Mouse (Mus musculus): Measurements from ENCODE around the gene Doc2g. TPM values are rescaled to one million over a fixed set of nuclear protein-coding genes. Genes with fewer than 3 reads are reported as not detected.
"Not testable (repeated sequence)": the region's sequence is repeated elsewhere in the genome, so short reads cannot be mapped to it uniquely, and the experiment has no call there.

The Doc2g gene
- total and polyA plus RNA-seq, 3 experiments, result 3.3 to 10.0 (median 4.7) TPM

DNA sequence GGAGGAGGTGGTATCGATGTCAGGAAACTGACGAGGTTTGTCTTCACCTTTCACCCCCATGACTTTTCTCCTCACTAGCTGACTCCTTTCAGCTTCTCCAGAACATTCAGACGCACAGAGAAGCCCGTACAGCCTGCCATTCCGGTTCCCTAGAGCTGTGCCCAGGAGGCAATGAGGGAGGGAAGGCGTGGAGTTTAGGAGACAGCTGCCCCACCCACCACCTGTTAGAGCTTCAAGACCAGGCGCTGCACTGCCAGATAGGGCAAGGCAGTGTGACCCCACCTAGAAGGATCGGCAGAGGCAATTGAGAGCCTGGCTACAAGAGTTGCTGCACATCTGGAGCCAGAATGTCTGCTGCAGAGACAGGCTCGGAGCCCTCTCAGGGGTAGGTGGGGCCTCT, 30.9 kb upstream of the Doc2g start, which contains the start of gene Aldh3b2:
Aldh3b2 (plus strand) TSS at position 100 of the 400 bp plus-strand sequence.
- H3K4me1 ChIP-seq (ENCODE audit: insufficient read depth, low read depth, low read length), result no peaks in the 10 kb centered on the region
- no peak within 1 kb of the TSS for H3K4me3 ChIP-seq (ENCODE audit: low read depth, low read length)
- peaks cover 48% of the 10 kb centered on the region for H3K27me3 ChIP-seq (ENCODE audit: insufficient read depth, low read length)
- H3K9me3 ChIP-seq (replicated peaks), result no peaks in the 10 kb centered on the region
- no peak for DNase-seq (ENCODE audit: low spot score)
- H3K36me3 ChIP-seq (replicated peaks), result no peaks in the 10 kb centered on the region
- no peak for ATAC-seq (ENCODE audit: extremely low read depth, insufficient number of reproducible peaks, low FRiP score, poor library complexity, severe bottlenecking)
- TF ChIP-seq CTCF (IDR thresholded peaks at IDR 0.05; ENCODE audit: low read depth, low read length), result no peak
- no peak for TF ChIP-seq GATA2 (IDR thresholded peaks at IDR 0.05; ENCODE audit: borderline replicate concordance, low read depth, low read length)
- TF ChIP-seq POLR2AphosphoS5 (IDR thresholded peaks at IDR 0.05; ENCODE audit: insufficient replicate concordance, low read depth, low read length), result no peak

DNA sequence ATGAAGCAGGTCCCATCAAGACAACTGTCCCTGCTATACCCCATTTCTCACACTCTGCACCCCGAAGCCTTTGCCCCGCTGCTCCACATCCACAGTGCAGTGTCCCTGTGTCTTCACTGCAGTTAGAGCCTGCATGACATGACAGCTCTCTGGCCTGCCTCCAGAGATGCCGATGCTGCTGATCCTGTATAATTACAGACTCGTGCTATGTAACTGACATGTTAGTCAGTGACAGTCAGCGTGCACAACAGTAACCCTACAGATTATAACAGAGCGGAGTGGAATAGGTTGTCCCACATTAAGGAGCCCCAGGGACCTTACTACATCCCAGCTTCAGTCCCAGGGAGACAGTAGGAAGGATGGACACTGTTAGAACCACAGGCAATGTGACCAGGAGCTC, 28.5 kb upstream of the Doc2g start:
- not testable (repeated sequence) for H3K4me3 ChIP-seq (ENCODE audit: low read depth, low read length); ATAC-seq (ENCODE audit: extremely low read depth, insufficient number of reproducible peaks, low FRiP score, poor library complexity, severe bottlenecking); DNase-seq (ENCODE audit: low spot score); H3K9me3 ChIP-seq (replicated peaks); H3K4me1 ChIP-seq (ENCODE audit: insufficient read depth, low read depth, low read length); H3K36me3 ChIP-seq (replicated peaks)
- peaks cover 43% of the 10 kb centered on the region for H3K27me3 ChIP-seq (ENCODE audit: insufficient read depth, low read length)

DNA sequence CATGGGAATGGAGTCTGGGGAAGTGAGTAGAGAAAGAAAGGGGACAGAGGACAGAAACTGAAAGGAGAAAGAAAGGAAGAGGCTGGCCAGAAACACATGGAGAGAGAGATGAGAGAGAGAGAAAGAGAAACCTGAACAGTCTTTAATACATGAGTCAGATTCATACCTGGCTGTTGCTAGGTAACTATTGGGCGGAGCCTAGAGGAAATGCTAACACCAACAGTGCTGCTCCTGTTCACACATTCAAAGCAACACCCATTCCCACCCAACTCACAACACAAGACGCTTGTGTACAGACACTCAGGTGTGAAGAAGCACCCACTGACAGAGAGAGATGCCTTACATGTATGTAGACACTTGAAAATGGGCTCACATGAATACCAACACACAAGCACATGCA, 27.2 kb upstream of the Doc2g start:
- no peak overlapping the region for H3K4me3 ChIP-seq (ENCODE audit: low read depth, low read length)
- peaks cover 5% of the 10 kb centered on the region for H3K4me1 ChIP-seq (ENCODE audit: insufficient read depth, low read depth, low read length)
- no peak for ATAC-seq (ENCODE audit: extremely low read depth, insufficient number of reproducible peaks, low FRiP score, poor library complexity, severe bottlenecking)
- peaks cover 49% of the 10 kb centered on the region for H3K27me3 ChIP-seq (ENCODE audit: insufficient read depth, low read length)
- no peak for DNase-seq (ENCODE audit: low spot score)
- no peaks in the 10 kb centered on the region for H3K9me3 ChIP-seq (replicated peaks)
- no peaks in the 10 kb centered on the region for H3K36me3 ChIP-seq (replicated peaks)
- TF ChIP-seq TAL1 (conservative IDR thresholded peaks at IDR 0.05; ENCODE audit: low read depth, low read length) (no peak), POLR2AphosphoS5 (IDR thresholded peaks at IDR 0.05; ENCODE audit: insufficient replicate concordance, low read depth, low read length) (no peak), CTCF (IDR thresholded peaks at IDR 0.05; ENCODE audit: low read depth, low read length) (no peak), GATA1 (IDR thresholded peaks at IDR 0.05; ENCODE audit: borderline replicate concordance, low read length) (no peak), GATA2 (IDR thresholded peaks at IDR 0.05; ENCODE audit: borderline replicate concordance, low read depth, low read length) (no peak)

DNA sequence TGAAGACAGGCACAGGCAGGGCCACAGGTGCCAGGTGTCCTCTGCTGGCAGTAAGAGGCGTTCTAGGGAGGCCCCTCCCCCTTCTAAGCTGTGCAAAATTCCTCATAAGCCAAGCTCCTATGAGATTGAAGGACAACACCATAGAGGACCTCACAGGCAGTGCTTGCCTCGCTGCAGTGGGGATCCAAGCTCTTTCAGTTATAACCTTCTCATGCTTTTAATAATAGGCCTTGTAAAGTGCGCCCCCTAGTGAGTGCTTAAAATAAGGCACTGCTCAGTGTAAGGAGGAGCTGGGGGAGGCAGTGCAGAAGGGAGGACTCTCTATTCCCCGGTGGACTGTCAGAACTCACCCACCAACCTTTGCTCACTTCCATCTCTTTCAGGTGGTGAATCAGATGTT, 22.8 kb upstream of the Doc2g start:
- ATAC-seq (ENCODE audit: extremely low read depth, insufficient number of reproducible peaks, low FRiP score, poor library complexity, severe bottlenecking), result peak; percentile 45; the same call in 1 of the 2 replicates
- Histone ChIP-seq H3K4me1 (ENCODE audit: insufficient read depth, low read depth, low read length) (peaks cover 5% of the 10 kb centered on the region), H3K27me3 (ENCODE audit: insufficient read depth, low read length) (peaks cover 39% of the 10 kb centered on the region), H3K9me3 (replicated peaks) (no peaks in the 10 kb centered on the region), H3K36me3 (replicated peaks) (no peaks in the 10 kb centered on the region), H3K4me3 (ENCODE audit: low read depth, low read length) (no peak overlapping the region; the same call in 1 of the 2 replicates)
- peak; percentile 71 for DNase-seq (ENCODE audit: low spot score)
- peak; percentile 78 for TF ChIP-seq CTCF (IDR thresholded peaks at IDR 0.05; ENCODE audit: low read depth, low read length)
- TF ChIP-seq TAL1 (conservative IDR thresholded peaks at IDR 0.05; ENCODE audit: low read depth, low read length), result no peak

DNA sequence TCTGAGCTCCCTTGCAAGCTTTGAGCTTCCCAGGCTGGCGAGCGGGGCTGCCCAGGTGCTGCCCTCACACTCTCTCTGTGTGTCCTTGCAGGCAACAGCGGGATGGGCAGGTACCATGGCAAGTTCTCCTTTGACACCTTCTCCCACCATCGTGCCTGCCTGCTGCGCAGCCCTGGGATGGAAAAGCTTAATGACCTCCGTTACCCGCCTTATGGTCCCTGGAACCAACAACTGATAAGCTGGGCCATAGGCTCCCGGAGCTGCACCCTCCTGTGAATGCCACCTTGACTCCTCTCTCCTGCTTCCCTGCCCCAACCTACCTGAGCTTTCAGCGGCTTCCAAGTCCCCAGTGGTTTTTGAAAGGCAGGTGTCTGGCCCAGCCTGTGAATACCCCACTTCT, 22.2 kb upstream of the Doc2g start:
- TF ChIP-seq GATA1 (IDR thresholded peaks at IDR 0.05; ENCODE audit: borderline replicate concordance, low read length) (no peak), CTCF (IDR thresholded peaks at IDR 0.05; ENCODE audit: low read depth, low read length) (no peak), POLR2AphosphoS5 (IDR thresholded peaks at IDR 0.05; ENCODE audit: insufficient replicate concordance, low read depth, low read length) (no peak), TAL1 (conservative IDR thresholded peaks at IDR 0.05; ENCODE audit: low read depth, low read length) (no peak), GATA2 (IDR thresholded peaks at IDR 0.05; ENCODE audit: borderline replicate concordance, low read depth, low read length) (no peak)
- ATAC-seq (ENCODE audit: extremely low read depth, insufficient number of reproducible peaks, low FRiP score, poor library complexity, severe bottlenecking), result no peak
- peaks cover 42% of the 10 kb centered on the region for H3K27me3 ChIP-seq (ENCODE audit: insufficient read depth, low read length)

DNA sequence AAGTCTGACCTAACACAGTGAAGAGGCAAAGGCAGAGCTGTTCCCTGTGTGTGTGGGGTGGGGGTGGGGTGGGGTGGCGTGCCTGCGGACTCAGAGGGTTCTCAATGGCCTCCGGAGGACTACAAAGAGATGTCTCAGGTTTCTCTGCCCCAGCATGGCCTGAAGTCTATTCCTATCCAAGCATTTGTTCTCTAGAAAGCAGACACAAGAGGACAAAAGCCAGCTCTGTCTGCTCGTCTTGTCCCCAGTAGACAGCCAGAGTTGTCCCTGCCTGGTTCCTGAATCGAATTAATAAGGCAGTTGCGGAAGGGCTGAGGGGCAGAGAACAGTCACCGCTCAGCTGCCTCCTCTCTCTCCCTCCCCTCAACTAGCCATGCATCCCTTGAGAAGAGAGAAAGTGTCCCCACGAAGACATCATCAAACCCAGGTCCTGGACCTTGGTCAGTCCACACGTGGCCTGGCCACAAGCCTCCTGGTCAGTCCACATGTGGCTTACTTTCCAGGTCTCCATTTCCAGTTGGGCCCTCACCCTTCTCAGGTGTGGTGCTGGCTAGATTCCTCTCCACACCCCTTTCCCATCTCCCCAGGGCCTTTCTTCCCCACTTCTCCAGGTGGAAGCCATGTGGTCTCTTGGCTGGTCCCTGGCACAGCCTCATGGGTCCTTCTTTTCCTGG, 19.4 kb upstream of the Doc2g start:
- Histone ChIP-seq H3K9me3 (replicated peaks) (no peaks in the 10 kb centered on the region), H3K4me1 (ENCODE audit: insufficient read depth, low read depth, low read length) (peaks cover 15% of the 10 kb centered on the region), H3K36me3 (replicated peaks) (no peaks in the 10 kb centered on the region), H3K27me3 (ENCODE audit: insufficient read depth, low read length) (peaks cover 40% of the 10 kb centered on the region), H3K4me3 (ENCODE audit: low read depth, low read length) (no peak overlapping the region)
- no peak for TF ChIP-seq GATA1 (IDR thresholded peaks at IDR 0.05; ENCODE audit: borderline replicate concordance, low read length)
- no peak for TF ChIP-seq POLR2AphosphoS5 (IDR thresholded peaks at IDR 0.05; ENCODE audit: insufficient replicate concordance, low read depth, low read length)
- no peak for TF ChIP-seq GATA2 (IDR thresholded peaks at IDR 0.05; ENCODE audit: borderline replicate concordance, low read depth, low read length)
- DNase-seq (ENCODE audit: low spot score), result no peak
- ATAC-seq (ENCODE audit: extremely low read depth, insufficient number of reproducible peaks, low FRiP score, poor library complexity, severe bottlenecking), result no peak

More for the DNA sequence above, 22.2 kb upstream of the Doc2g start:
- H3K36me3 ChIP-seq (replicated peaks), result no peaks in the 10 kb centered on the region
- DNase-seq (ENCODE audit: low spot score), result no peak
- no peaks in the 10 kb centered on the region for H3K9me3 ChIP-seq (replicated peaks)
- H3K4me3 ChIP-seq (ENCODE audit: low read depth, low read length), result no peak overlapping the region
- peaks cover 5% of the 10 kb centered on the region for H3K4me1 ChIP-seq (ENCODE audit: insufficient read depth, low read depth, low read length)

DNA sequence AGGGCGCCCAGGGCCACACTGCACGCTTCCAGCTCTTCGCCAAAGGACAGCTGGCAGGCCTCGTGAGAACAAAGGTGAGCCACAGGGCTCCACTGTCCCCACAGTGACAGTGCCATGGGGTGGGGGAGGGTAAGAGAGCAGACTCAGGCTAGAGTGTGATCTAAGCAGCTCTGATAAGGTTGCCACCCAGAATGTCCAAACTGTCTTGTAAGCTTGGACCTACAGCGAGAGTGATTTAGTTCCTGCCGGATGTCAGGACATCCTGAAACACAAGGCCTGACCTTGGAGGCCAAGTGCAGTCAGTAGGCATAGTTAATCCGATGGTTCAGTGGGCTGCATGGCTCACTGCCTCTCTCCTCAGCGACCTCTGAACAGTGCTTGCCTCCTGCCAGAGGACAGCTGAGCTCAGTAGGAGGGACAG, 17.8 kb upstream of the Doc2g start:
- no peak for ATAC-seq (ENCODE audit: extremely low read depth, insufficient number of reproducible peaks, low FRiP score, poor library complexity, severe bottlenecking)
- Histone ChIP-seq H3K27me3 (ENCODE audit: insufficient read depth, low read length) (peaks cover 33% of the 10 kb centered on the region), H3K9me3 (replicated peaks) (no peaks in the 10 kb centered on the region), H3K36me3 (replicated peaks) (no peaks in the 10 kb centered on the region), H3K4me3 (ENCODE audit: low read depth, low read length) (no peak overlapping the region), H3K4me1 (ENCODE audit: insufficient read depth, low read depth, low read length) (peaks cover 10% of the 10 kb centered on the region)
- DNase-seq (ENCODE audit: low spot score), result no peak
- no peak for TF ChIP-seq POLR2AphosphoS5 (IDR thresholded peaks at IDR 0.05; ENCODE audit: insufficient replicate concordance, low read depth, low read length)
- TF ChIP-seq GATA2 (IDR thresholded peaks at IDR 0.05; ENCODE audit: borderline replicate concordance, low read depth, low read length), result no peak
- no peak for TF ChIP-seq GATA1 (IDR thresholded peaks at IDR 0.05; ENCODE audit: borderline replicate concordance, low read length)
- no peak for TF ChIP-seq TAL1 (conservative IDR thresholded peaks at IDR 0.05; ENCODE audit: low read depth, low read length)
- no peak for TF ChIP-seq CTCF (IDR thresholded peaks at IDR 0.05; ENCODE audit: low read depth, low read length)
